Mouse (Mus musculus) limb, embryonic 13.5 days (tissue): Measurements from ENCODE around the gene Trir. TPM values are rescaled to one million over a fixed set of nuclear protein-coding genes. Genes with fewer than 3 reads are reported as not detected.
A peak's percentile ranks its signal among the peaks of the same experiment; 100 is the strongest.

ENCODE experiments used
- ATAC-seq: fragments of 200-750 bp; cut with Nextera tagmentation; 2 replicates; pipeline ENCODE4 v1.8.0; 2017; ENCODE audit warnings: low read depth, moderate number of reproducible peaks, moderate TSS enrichment; ENCODE audit not compliant: low FRiP score
- H3K27ac ChIP-seq: fragments of 300-500 bp; sonication (generic); 2 replicates; pipeline ENCODE4 v1.5.1; 2015; ENCODE audit warnings: inconsistent platforms, mild to moderate bottlenecking, moderate library complexity
- H3K27me3 ChIP-seq: fragments of 300-500 bp; sonication (generic); 2 replicates; pipeline ENCODE4 v1.6.1; 2015; ENCODE audit warnings: mild to moderate bottlenecking, inconsistent platforms
- H3K36me3 ChIP-seq: fragments of 300-500 bp; sonication (generic); 2 replicates; pipeline ENCODE4 v1.6.1; 2015; ENCODE audit warnings: inconsistent platforms, mild to moderate bottlenecking, moderate library complexity
- H3K4me1 ChIP-seq: fragments of 300-500 bp; sonication (generic); 2 replicates; pipeline ENCODE4 v1.6.1; 2015; ENCODE audit warnings: inconsistent platforms
- H3K4me2 ChIP-seq: fragments of 300-500 bp; sonication (generic); replicated peaks from 2 replicates; pipeline ENCODE4 v1.6.1; 2015; ENCODE audit warnings: inconsistent platforms, mild to moderate bottlenecking, moderate library complexity
- H3K4me3 ChIP-seq: fragments of 300-500 bp; sonication (generic); 2 replicates; pipeline ENCODE4 v1.5.1; 2015; ENCODE audit warnings: moderate library complexity, mild to moderate bottlenecking, inconsistent platforms
- H3K9ac ChIP-seq: fragments of 300-500 bp; sonication (generic); 2 replicates; pipeline ENCODE4 v1.6.1; 2015; ENCODE audit warnings: mild to moderate bottlenecking, inconsistent platforms
- H3K9me3 ChIP-seq: fragments of 300-500 bp; sonication (generic); 2 replicates; pipeline ENCODE4 v1.6.1; 2016; ENCODE audit warnings: inconsistent platforms
- WGBS: fragments of 180-500 bp; shearing (Covaris S2); methylation state at CpG from one replicate; pipeline ENCODE4 v1.1.7; 2015; 5-methylcytosine and 5-hydroxymethylcytosine counted together
- polyA plus RNA-seq: library from polyadenylated mRNA; unstranded; fragments of >200 nt; fragmentation: Nextera tagmentation; extraction: Ambion mirVana; gene quantifications from 2 replicates; pipeline ENCODE4 v1.2.1, GENCODE M21; 2015

The Trir gene
- polyA plus RNA-seq, 1 experiment from 2014 or later, result 114 TPM

- peak overlapping the region; percentile 99; the same call in 1 of the 2 replicates for H3K9ac ChIP-seq
- no peak overlapping the region for H3K27ac ChIP-seq
- no peak for ATAC-seq
- no peaks in the 10 kb centered on the region for H3K27me3 ChIP-seq
- no peak overlapping the region for H3K4me3 ChIP-seq
- peaks cover 29% of the 10 kb centered on the region for H3K4me1 ChIP-seq
- H3K9me3 ChIP-seq, result no peaks in the 10 kb centered on the region
- H3K36me3 ChIP-seq, result peaks cover 50% of the 10 kb centered on the region
- 88% methylated on average over 14 of the region's 14 CpGs for WGBS
- H3K4me2 ChIP-seq, result peak overlapping the region; percentile 94
Measured at GRCm38 (mm10) chr8:85029271-85029670, 2.6 kb downstream of the Trir start.

DNA sequence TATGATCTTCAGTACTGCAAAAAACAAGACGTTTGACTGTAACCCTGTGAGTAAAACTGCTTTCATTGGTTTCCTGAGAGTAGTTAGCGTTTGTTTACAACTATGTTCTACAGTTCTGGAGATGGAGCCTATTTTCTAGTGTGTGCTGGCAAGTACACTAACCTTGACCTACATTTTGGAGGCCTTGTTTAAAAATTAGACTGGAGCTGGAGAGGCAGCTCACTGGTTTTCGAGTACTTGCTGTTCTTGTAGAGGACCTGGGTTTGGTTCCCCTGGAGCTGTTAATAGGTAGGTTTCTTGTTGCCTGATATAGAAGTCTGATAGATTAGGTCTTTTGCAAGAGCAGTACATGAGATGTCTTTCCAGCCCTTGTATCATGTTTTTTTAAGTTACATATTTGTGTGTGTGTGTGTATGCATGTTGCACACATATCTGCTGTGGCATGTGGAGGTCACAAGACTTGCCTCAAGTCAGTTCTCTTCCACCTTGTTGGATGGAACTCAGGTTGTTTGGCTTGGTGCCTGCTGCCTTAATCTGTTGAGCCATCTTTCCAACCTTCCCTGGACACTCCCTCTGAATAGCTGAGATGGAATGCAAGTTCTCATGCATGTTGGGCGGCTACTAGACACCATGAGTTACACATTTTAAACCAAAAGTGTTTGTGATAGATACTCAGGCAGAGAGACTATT lies 6.1 kb downstream of the Trir start:
- ATAC-seq, result no peak

GRCm38 (mm10) chr8:85033867-85034266 lies 7.2 kb downstream of the Trir start:
- WGBS, result 55% methylated on average over 1 of the region's 1 CpGs
- Histone ChIP-seq H3K27ac (no peak overlapping the region), H3K9me3 (no peaks in the 10 kb centered on the region), H3K9ac (no peak overlapping the region), H3K36me3 (peaks cover 50% of the 10 kb centered on the region), H3K4me3 (no peak overlapping the region), H3K4me2 (0 out of 2 replicates have a peak overlapping the region, but pooled peaks have one; percentile 84), H3K27me3 (no peaks in the 10 kb centered on the region), H3K4me1 (peaks cover 22% of the 10 kb centered on the region)
- ATAC-seq, result no peak

More for the DNA sequence above, 6.1 kb downstream of the Trir start:
- no peak overlapping the region for H3K27ac ChIP-seq
- peaks cover 50% of the 10 kb centered on the region for H3K36me3 ChIP-seq
- no peaks in the 10 kb centered on the region for H3K9me3 ChIP-seq
- H3K9ac ChIP-seq, result no peak overlapping the region
- no peaks in the 10 kb centered on the region for H3K27me3 ChIP-seq
- H3K4me3 ChIP-seq, result no peak overlapping the region
- WGBS, result 88% methylated on average over 4 of the region's 4 CpGs
- H3K4me2 ChIP-seq, result no peak overlapping the region
- H3K4me1 ChIP-seq, result peaks cover 26% of the 10 kb centered on the region

GRCm38 (mm10) chr8:85034764-85035163 lies 8.1 kb downstream of the Trir start:
- H3K9me3 ChIP-seq, result no peaks in the 10 kb centered on the region
- peaks cover 43% of the 10 kb centered on the region for H3K36me3 ChIP-seq
- H3K27me3 ChIP-seq, result no peaks in the 10 kb centered on the region
- peak overlapping the region; percentile 84 for H3K4me2 ChIP-seq
- 2% methylated on average over 13 of the region's 13 CpGs for WGBS
- peaks cover 24% of the 10 kb centered on the region for H3K4me1 ChIP-seq
- no peak for ATAC-seq
- 0 out of 2 replicates have a peak overlapping the region, but pooled peaks have one; percentile 100 for H3K27ac ChIP-seq
- peak overlapping the region; percentile 86 for H3K4me3 ChIP-seq
- H3K9ac ChIP-seq, result peak overlapping the region; percentile 78

GRCm38 (mm10) chr8:85035165-85035727 lies 8.6 kb downstream of the Trir start:
- no peaks in the 10 kb centered on the region for H3K9me3 ChIP-seq
- H3K4me2 ChIP-seq, result peak overlapping the region; percentile 84
- no peak for ATAC-seq
- no peaks in the 10 kb centered on the region for H3K27me3 ChIP-seq
- H3K36me3 ChIP-seq, result peaks cover 43% of the 10 kb centered on the region
- peaks cover 28% of the 10 kb centered on the region for H3K4me1 ChIP-seq
- peak overlapping the region; percentile 78 for H3K9ac ChIP-seq
- H3K4me3 ChIP-seq, result peak overlapping the region; percentile 86
- peak overlapping the region; percentile 100 for H3K27ac ChIP-seq
- 6% methylated on average over 12 of the region's 12 CpGs for WGBS

DNA sequence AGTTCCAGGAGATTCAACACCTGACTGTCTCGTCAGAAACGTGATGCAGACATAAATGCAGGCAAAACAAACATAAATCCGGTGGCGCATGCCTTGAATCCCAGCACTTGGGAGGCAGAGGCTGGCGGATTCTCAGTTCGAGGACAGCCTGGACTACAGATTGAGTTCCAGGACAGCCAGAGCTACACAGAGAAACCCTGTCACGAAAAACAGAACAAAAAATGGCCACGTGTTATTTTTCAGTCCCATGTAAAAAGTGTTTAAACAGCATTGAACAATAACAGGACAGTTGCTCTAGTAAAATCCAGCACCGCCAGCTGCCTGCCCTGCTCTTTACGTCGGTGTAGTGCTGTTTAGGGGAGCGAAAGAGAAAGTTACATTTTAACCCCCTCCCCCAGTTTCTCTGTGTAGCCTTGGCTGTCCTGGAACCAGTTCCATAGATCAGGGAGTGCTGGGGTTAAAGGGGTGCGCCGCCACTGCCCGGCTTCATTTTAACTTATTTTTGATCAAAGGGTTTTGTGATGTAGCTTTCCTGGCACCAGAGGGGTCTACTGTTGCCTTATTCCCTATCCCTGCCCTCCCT lies 9.2 kb downstream of the Trir start:
- Histone ChIP-seq H3K27me3 (no peaks in the 10 kb centered on the region), H3K9me3 (no peaks in the 10 kb centered on the region), H3K4me2 (peak overlapping the region; percentile 84), H3K36me3 (peaks cover 43% of the 10 kb centered on the region), H3K4me3 (peak overlapping the region; percentile 86), H3K4me1 (peaks cover 28% of the 10 kb centered on the region), H3K27ac (peak overlapping the region; percentile 100), H3K9ac (peak overlapping the region; percentile 78)
- 0% methylated on average over 15 of the region's 15 CpGs for WGBS
- ATAC-seq, result peak; percentile 16; the same call in 1 of the 2 replicates

DNA sequence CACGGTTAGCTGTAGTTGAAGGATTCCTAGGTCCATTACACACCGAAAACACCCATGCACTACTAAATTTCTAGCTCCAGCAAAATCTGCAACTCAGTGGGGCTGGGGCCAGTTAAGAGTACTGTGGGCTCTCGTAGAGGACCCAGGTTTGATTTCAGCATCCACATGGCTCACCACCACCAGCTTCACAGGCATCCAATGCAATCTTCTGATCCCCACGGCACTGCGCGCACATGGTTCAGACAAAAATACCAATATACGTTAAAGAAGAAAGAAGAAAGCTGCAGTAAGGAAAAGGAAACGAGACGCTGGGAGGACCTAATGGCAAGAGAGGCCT lies 9.7 kb downstream of the Trir start:
- Histone ChIP-seq H3K4me2 (peak overlapping the region; percentile 84), H3K27ac (peak overlapping the region; percentile 100), H3K36me3 (peaks cover 45% of the 10 kb centered on the region), H3K9ac (peak overlapping the region; percentile 78), H3K4me1 (peaks cover 28% of the 10 kb centered on the region), H3K27me3 (no peaks in the 10 kb centered on the region), H3K9me3 (no peaks in the 10 kb centered on the region), H3K4me3 (peak overlapping the region; percentile 86)
- 0% methylated on average over 9 of the region's 9 CpGs for WGBS
- peak; percentile 37 for ATAC-seq

GRCm38 (mm10) chr8:85036718-85037365 lies 10.2 kb downstream of the Trir start, which contains the start of gene Tnpo2:
TSS of gene Tnpo2 (plus strand) at chr8:85036915.
- H3K9ac ChIP-seq, result peak within 1 kb of the TSS; percentile 95
- ATAC-seq, result peak; percentile 91
- peak within 1 kb of the TSS; percentile 86 for H3K4me3 ChIP-seq
- no peaks in the 10 kb centered on the region for H3K27me3 ChIP-seq
- WGBS, result under 1% methylated on average over 57 of the region's 59 CpGs
- H3K36me3 ChIP-seq, result peaks cover 45% of the 10 kb centered on the region
- peaks cover 28% of the 10 kb centered on the region for H3K4me1 ChIP-seq
- peak within 1 kb of the TSS; percentile 93 for H3K4me2 ChIP-seq
- peak within 1 kb of the TSS; percentile 100 for H3K27ac ChIP-seq
- H3K9me3 ChIP-seq, result no peaks in the 10 kb centered on the region

GRCm38 (mm10) chr8:85037366-85037680 lies 10.7 kb downstream of the Trir start:
- Histone ChIP-seq H3K4me1 (peaks cover 28% of the 10 kb centered on the region), H3K27me3 (no peaks in the 10 kb centered on the region), H3K27ac (peak overlapping the region; percentile 100), H3K9ac (peak overlapping the region; percentile 95), H3K36me3 (peaks cover 45% of the 10 kb centered on the region), H3K4me2 (peak overlapping the region; percentile 93), H3K4me3 (peak overlapping the region; percentile 86), H3K9me3 (no peaks in the 10 kb centered on the region)
- under 1% methylated on average over 14 of the region's 14 CpGs for WGBS
- peak; percentile 58; the same call in 1 of the 2 replicates for ATAC-seq

DNA sequence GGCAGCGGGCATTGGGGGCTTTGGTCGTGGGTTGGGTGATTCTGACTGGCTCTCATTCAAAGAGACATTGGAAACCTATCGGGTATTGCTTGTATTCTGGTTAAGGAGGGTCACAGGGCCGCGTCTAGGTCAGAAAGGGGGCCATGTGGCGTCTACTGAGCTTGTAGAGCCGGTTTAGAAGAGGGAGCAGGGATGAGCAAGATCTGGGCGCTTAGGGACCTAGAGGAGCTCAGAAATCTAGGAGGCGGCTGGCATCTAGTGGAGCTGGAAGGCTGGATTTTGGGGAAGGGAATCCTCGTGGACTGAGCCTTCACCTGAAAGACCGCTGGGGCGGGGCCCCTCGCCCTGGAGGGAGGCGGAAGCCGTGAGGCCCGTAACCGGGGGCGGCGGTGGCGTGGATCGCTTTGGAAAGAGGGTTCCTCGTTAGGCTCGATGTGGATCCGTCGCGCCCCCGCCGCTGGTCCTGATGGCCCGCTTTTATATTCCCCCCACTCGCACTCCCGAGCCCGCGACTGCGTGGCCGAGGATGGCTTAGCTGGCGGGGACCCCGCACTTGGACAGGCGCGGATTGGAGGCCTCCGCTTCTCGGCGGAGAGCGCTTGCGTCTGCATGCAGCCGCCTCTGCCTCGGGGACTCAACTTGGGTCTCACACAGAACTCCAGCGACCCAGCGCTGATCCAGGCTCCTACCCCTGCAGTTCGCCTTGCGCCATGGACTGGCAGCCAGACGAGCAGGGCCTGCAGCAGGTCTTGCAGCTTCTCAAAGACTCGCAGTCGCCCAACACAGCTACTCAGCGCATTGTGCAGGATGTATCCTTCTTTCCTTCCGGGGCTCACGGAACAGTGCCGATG lies 11.3 kb downstream of the Trir start:
- ATAC-seq, result 0 out of 2 replicates have a peak, but pooled peaks have one; percentile 1
- Histone ChIP-seq H3K4me1 (peaks cover 28% of the 10 kb centered on the region), H3K9ac (peak overlapping the region; percentile 95), H3K27ac (peak overlapping the region; percentile 100), H3K36me3 (peaks cover 43% of the 10 kb centered on the region), H3K4me3 (peak overlapping the region; percentile 86), H3K4me2 (peak overlapping the region; percentile 93), H3K9me3 (no peaks in the 10 kb centered on the region), H3K27me3 (no peaks in the 10 kb centered on the region)
- WGBS, result under 1% methylated on average over 57 of the region's 57 CpGs

- no peaks in the 10 kb centered on the region for H3K27me3 ChIP-seq
- peaks cover 87% of the 10 kb centered on the region for H3K36me3 ChIP-seq
- H3K27ac ChIP-seq, result no peak overlapping the region
- H3K9ac ChIP-seq, result no peak overlapping the region
- WGBS, result 93% methylated on average over 6 of the region's 6 CpGs
- H3K9me3 ChIP-seq, result no peaks in the 10 kb centered on the region
- peaks cover 13% of the 10 kb centered on the region for H3K4me1 ChIP-seq
- no peak for ATAC-seq
- H3K4me3 ChIP-seq, result no peak overlapping the region
- no peak overlapping the region for H3K4me2 ChIP-seq
Measured at GRCm38 (mm10) chr8:85043619-85044018, 17.0 kb downstream of the Trir start.
